Mouse (Mus musculus): ENCODE measurements around the gene Trim45. TPM values are rescaled to one million over a fixed set of nuclear protein-coding genes. Genes with fewer than 3 reads are reported as not detected.

Trim45 gene
- 1 to 10 TPM; 2.0 TPM for total RNA-seq (2023)

DNA sequence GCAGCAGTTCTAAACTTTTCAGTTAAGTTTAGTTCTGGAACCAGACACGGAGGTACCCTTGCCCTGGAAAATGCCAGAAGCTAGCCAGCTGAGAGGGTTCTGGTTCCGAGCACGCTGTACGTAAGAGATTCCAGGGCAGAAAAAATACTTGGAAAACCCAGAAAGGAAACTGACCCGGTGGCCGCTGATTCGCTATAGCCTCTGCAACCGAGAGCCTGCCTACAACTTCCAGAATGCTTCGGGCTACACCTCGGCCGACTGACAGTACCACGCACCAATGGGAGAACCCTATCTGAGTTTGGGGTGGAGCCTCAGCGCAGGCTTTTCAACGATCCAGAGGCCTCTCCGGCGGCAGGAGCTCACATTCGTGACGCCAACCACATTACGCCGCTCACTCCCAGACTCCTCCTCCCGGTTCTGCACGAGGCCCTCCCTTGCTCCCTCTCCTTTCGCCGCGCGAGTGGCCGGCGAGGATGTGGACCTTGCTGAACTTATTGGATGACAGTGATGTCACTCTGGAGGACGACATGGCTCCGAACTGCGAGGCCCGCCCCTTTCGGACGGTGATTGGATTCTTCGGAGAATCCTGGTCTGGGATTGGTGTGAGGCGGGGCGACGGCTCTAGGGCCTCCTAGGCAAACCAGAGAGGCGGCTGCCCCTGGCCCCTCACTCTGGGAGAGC, at the start of gene Trim45:
Gene Trim45, plus strand, starts transcription at position 378 of the 681 bp plus-strand sequence.

DNA sequence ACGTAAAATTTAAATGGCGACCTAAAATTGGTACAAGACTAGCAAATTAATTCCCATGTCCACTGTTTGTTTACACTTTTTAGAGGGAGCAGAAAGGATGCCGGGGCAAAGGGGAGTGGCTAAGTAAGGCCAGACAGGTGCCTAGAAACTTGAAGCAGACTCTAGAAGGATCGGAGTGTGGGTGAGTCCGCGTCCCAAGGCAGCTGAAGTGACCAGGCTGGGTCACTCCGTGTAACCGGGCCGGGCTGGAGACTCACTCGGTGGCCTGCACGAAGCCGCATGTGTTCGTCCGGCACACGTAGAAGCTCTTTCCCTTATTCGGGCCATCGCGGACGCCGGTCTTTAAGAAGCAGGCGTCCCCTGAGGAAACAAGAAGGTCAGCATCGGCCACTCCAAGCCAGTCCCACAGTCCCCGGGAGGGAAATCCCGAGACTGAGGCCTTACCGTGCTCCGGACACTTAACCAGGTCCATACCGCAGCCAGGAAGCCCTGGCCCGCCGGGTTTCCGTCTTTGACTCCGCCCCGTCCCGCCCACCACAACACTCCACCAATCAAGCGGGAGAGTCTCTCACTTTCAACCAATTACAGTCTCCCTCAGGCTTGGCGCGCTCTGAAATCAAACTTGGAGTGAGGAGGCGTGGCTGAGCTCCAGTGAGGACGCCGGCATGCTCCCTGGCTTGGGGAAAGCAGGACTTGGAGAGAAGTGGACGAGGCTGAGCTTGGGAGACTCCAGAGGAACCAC, 47.3 kb downstream of the Trim45 start, which contains the start of gene Ttf2:
Gene Ttf2, minus strand, starts transcription at position 488 of the 742 bp plus-strand sequence.

Other genes starting within 250 kb of the Trim45 start
- 100 to 1,000 TPM; 103 to 110 TPM for gene Man1a2, start 236.7 kb upstream of the Trim45 start, total RNA-seq (2023)
- not detected for gene Vtcn1, start 96.7 kb upstream of the Trim45 start, total RNA-seq (2023)
- gene Ttf2, start 47.5 kb downstream of the Trim45 start, total RNA-seq (2023) = 10 to 100 TPM; 15.1 to 16.7 TPM
- gene Cd101, start 107.4 kb downstream of the Trim45 start, total RNA-seq (2023) = under 1 TPM in 1 of 2 experiments, not detected in 1; 0.17 TPM
- under 1 TPM in 1 of 2 experiments, not detected in 1; 0.09 TPM for gene Ptgfrn, start 188.1 kb downstream of the Trim45 start, total RNA-seq (2023)